ENCODE assay signal across 8 mouse cellular contexts in the genomic region with DNA sequence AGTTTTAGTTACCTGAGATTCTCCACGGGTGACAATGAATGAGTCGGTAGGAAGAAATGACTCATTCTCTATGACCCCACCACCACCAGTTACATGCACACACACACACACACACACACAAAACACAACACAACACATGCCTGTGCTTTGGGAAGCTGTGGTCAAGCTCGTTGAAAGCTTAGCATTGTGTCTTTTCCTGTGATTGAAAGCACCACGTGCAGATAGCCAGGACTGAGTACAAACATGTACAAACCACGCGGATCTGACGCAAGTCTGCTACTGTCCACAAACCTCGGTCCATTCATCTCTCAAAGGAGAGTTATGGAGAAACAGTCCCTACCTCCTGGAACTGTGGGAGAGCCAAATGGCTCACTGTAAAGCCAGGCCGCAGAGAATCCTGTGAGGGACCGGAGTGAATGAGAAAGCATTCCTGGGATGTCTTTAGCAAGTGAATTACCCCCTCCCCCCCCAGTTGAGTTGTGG. TPM values are rescaled to one million over a fixed set of nuclear protein-coding genes. Genes with fewer than 3 reads are reported as not detected.
DNase-seq lines count a peak whose midpoint lies in the region; ATAC-seq and TF ChIP-seq lines count a peak whose summit lies in the region.

No protein-coding gene starts in this region.

- H3K36me3 ChIP-seq in ES-E14 (ENCODE audit: control insufficient read depth, insufficient read depth, low read length, poor library complexity, severe bottlenecking), result peaks cover 9% of the 10 kb centered on the region; the same call in 1 of the 2 replicates
- H3K36me3 ChIP-seq in limb, embryonic 12.5 days, result peaks cover 38% of the 10 kb centered on the region
- peaks cover 27% of the 10 kb centered on the region for H3K36me3 ChIP-seq in midbrain, embryonic 14.5 days (ENCODE audit: control insufficient read depth, insufficient read depth, low read length)

- DNase-seq in 3134 (ENCODE audit: extremely low read depth, insufficient read length, low spot score), result peak; percentile 54
- peak; percentile 42 for DNase-seq in ES-E14 (ENCODE audit: low read depth, low spot score)
- DNase-seq in fat pad, adult 2 months (ENCODE audit: extremely low read depth, low read depth, low spot score), result peak; percentile 28
- peak; percentile 24 for DNase-seq in midbrain, embryonic 14.5 days
- no peak for DNase-seq in urinary bladder, postnatal 10 days (ENCODE audit: low spot score)
- DNase-seq in frontal cortex, postnatal 25 days (ENCODE audit: low spot score in 2 of 2), result no peak
- DNase-seq in cerebellum, adult 11 months, result no peak

- H3K27me3 ChIP-seq in limb, embryonic 12.5 days, result no peaks in the 10 kb centered on the region
- H3K27me3 ChIP-seq in midbrain, embryonic 14.5 days (ENCODE audit: control insufficient read depth, insufficient read depth, low read length), result no peaks in the 10 kb centered on the region

- H3K9me3 ChIP-seq in ES-E14 (ENCODE audit: control insufficient read depth, insufficient read depth, low read depth, low read length), result no peaks in the 10 kb centered on the region
- no peaks in the 10 kb centered on the region for H3K9me3 ChIP-seq in limb, embryonic 12.5 days
- no peaks in the 10 kb centered on the region for H3K9me3 ChIP-seq in midbrain, embryonic 14.5 days (ENCODE audit: control insufficient read depth, low read length)

- peak overlapping the region; percentile 41 for H3K9ac ChIP-seq in ES-E14 (ENCODE audit: insufficient read depth, low read depth, low read length, poor library complexity, severe bottlenecking)
- peak overlapping the region; percentile 91 for H3K9ac ChIP-seq in limb, embryonic 12.5 days (replicated peaks)
- H3K9ac ChIP-seq in midbrain, embryonic 14.5 days (replicated peaks; ENCODE audit: low read length), result peak overlapping the region; percentile 95; the same call in 1 of the 2 replicates

- in situ Hi-C loops in ES-E14 (cut with MboI; ENCODE audit: low sequenced_read_pairs in 2 of 2, unreplicated experiment in 2 of 2), result no loop called here

- H3K4me1 ChIP-seq in ES-E14 (ENCODE audit: control insufficient read depth in 2 of 2, insufficient read depth in 2 of 2, low read length in 2 of 2, poor library complexity in 1 of 2), result peaks cover 4 to 5% of the 10 kb centered on the region in 2 experiments; a peak in 3 of 4 replicates
- H3K4me1 ChIP-seq in limb, embryonic 12.5 days (replicated peaks), result peaks cover 23% of the 10 kb centered on the region
- peaks cover 15% of the 10 kb centered on the region for H3K4me1 ChIP-seq in midbrain, embryonic 14.5 days (ENCODE audit: control insufficient read depth, insufficient read depth, low read length)

- peak overlapping the region; percentile 92 for H3K4me2 ChIP-seq in limb, embryonic 12.5 days
- H3K4me2 ChIP-seq in midbrain, embryonic 14.5 days (ENCODE audit: low read length), result peak overlapping the region; percentile 73

- WGBS in limb, embryonic 12.5 days, result 11% methylated on average over 10 of the region's 10 CpGs
- WGBS in midbrain, embryonic 14.5 days, result 11% methylated on average over 10 of the region's 10 CpGs

- H3K27ac ChIP-seq in ES-E14 (ENCODE audit: insufficient read depth, low read depth, low read length, poor library complexity, severe bottlenecking), result peak overlapping the region; percentile 24
- no peak overlapping the region for H3K27ac ChIP-seq in limb, embryonic 12.5 days
- no peak overlapping the region for H3K27ac ChIP-seq in midbrain, embryonic 14.5 days (replicated peaks; ENCODE audit: low read depth, low read length)

- peak overlapping the region; percentile 52 to 94 for H3K4me3 ChIP-seq in ES-E14 (ENCODE audit: insufficient read depth in 1 of 2, low read depth in 1 of 2, low read length in 2 of 2, poor library complexity in 1 of 2, severe bottlenecking in 1 of 2)
- peak overlapping the region; percentile 94 for H3K4me3 ChIP-seq in limb, embryonic 12.5 days (replicated peaks)
- H3K4me3 ChIP-seq in midbrain, embryonic 14.5 days (replicated peaks; ENCODE audit: low read depth, low read length), result peak overlapping the region; percentile 96

- ATAC-seq in limb, embryonic 12.5 days (ENCODE audit: insufficient number of reproducible peaks, insufficient read depth, low FRiP score, low TSS enrichment, low read depth), result no peak
- ATAC-seq in midbrain, embryonic 14.5 days (ENCODE audit: low FRiP score, low TSS enrichment), result no peak

TF ChIP-seq in ES-E14, 5 proteins besides CTCF, POLR2A, EP300 and RAD21:
- TF ChIP-seq ZC3H11A (IDR thresholded peaks at IDR 0.05; ENCODE audit: borderline replicate concordance, low read depth, low read length), result no peak
- no peak for TF ChIP-seq ZNF384 (IDR thresholded peaks at IDR 0.05; ENCODE audit: low read depth, low read length)
- TF ChIP-seq HCFC1 (IDR thresholded peaks at IDR 0.05; ENCODE audit: borderline replicate concordance, insufficient read depth, low read length), result no peak
- no peak for TF ChIP-seq CHD2 (IDR thresholded peaks at IDR 0.05; ENCODE audit: low read depth, low read length)
- TF ChIP-seq MAFK (IDR thresholded peaks at IDR 0.05; ENCODE audit: insufficient read depth, low read depth, low read length), result 0 out of 2 replicates have a peak, but pooled peaks have one; percentile 17

RNA-seq across cellular contexts. Expression of a gene that starts 1.6 kb away (rescaled TPM):
- total RNA-seq in ES-E14 (2012; rRNA removed), result 50.8 and 63.8 TPM in 2 replicates
- polyA plus RNA-seq in limb, embryonic 12.5 days (2016; fragmentation: Nextera tagmentation; extraction: Ambion mirVana), result 69.0 and 77.4 TPM in 2 replicates
- 106 and 107 TPM in 2 replicates for polyA plus RNA-seq in midbrain, embryonic 14.5 days (2014; fragmentation: Nextera tagmentation; extraction: Ambion mirVana)

RNA-seq across cellular contexts. Expression of a gene that starts 40.8 kb away (rescaled TPM):
- total RNA-seq in ES-E14 (2012; rRNA removed), result 74.4 and 118 TPM in 2 replicates
- 24.9 and 26.1 TPM in 2 replicates for polyA plus RNA-seq in limb, embryonic 12.5 days (2016; fragmentation: Nextera tagmentation; extraction: Ambion mirVana)
- polyA plus RNA-seq in midbrain, embryonic 14.5 days (2014; fragmentation: Nextera tagmentation; extraction: Ambion mirVana), result 13.8 and 19.2 TPM in 2 replicates

RNA-seq across cellular contexts. Expression of a gene that starts 50.2 kb away (rescaled TPM):
- total RNA-seq in ES-E14 (2012; rRNA removed), result 73.0 and 73.4 TPM in 2 replicates
- polyA plus RNA-seq in limb, embryonic 12.5 days (2016; fragmentation: Nextera tagmentation; extraction: Ambion mirVana), result 81.9 and 82.2 TPM in 2 replicates
- polyA plus RNA-seq in midbrain, embryonic 14.5 days (2014; fragmentation: Nextera tagmentation; extraction: Ambion mirVana), result 44.0 and 56.7 TPM in 2 replicates

Comparison
In these comparisons a context has a peak if more than half of its experiments do, and no peak if none do; other contexts are left out.
1. DNase-seq: peak in 3134 (single experiment), ES-E14 (single experiment), fat pad, adult 2 months (single experiment) and midbrain, embryonic 14.5 days (single experiment); none in urinary bladder, postnatal 10 days (single experiment), frontal cortex, postnatal 25 days (0 of 2) and cerebellum, adult 11 months (single experiment).
2. H3K9ac ChIP-seq: peak in every context shown above with its lines; median percentile 95 in midbrain, embryonic 14.5 days; 91 in limb, embryonic 12.5 days; 41 in ES-E14.
3. Peak in every context shown above with its lines, with median percentiles within 50 percentile points of each other: H3K4me3 ChIP-seq.